Mouse (Mus musculus) cerebellum, adult 2 months (tissue): ENCODE results near the gene Heg1.

ENCODE experiments used
- CTCF ChIP-seq: fragments of 200-500 bp; IDR thresholded peaks from 2 replicates; pipeline ENCODE4 v1.5.1; 2011; ENCODE audit warnings: low read depth, mild to moderate bottlenecking, control low read depth, low read length, moderate library complexity, borderline replicate concordance; ENCODE audit not compliant: insufficient read depth
- POLR2A ChIP-seq: fragments of 200-500 bp; IDR thresholded peaks from 2 replicates; pipeline ENCODE4 v1.6.1; 2011; ENCODE audit warnings: low read length, control low read depth, borderline replicate concordance; ENCODE audit not compliant: insufficient read depth

DNA sequence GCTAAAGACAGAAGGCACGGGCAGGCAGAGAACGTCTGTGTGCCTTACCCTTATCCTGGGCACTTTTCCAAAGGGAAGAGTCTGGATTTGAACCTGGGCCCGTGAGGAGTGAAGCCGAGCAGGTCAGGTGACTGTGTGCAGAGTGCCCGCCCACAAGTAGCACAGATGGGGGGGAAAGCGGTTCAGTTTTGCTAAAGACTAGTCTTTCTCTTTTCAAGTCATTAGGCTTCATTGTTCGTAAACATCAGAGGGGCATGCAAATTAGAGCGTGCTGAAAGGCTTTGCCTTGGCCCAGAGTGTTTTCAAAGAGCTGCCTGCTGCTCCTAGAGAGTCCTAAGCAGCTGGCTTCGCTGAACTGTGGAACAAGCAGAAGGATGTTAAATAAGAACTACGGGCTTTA lies 50.4 kb downstream of the Heg1 start:
- TF ChIP-seq CTCF (no peak), POLR2A (no peak)
